Mouse (Mus musculus) stomach, embryonic 14.5 days (tissue): Measurements from ENCODE around the gene Smad3. TPM values are rescaled to one million over a fixed set of nuclear protein-coding genes. Genes with fewer than 3 reads are reported as not detected.
A peak's percentile ranks its signal among the peaks of the same experiment; 100 is the strongest.

Source experiments
- ATAC-seq: fragments of 200-750 bp; cut with Nextera tagmentation; 2 replicates; pipeline ENCODE4 v1.8.0; 2017; ENCODE audit warnings: low read depth, moderate TSS enrichment; ENCODE audit not compliant: insufficient number of reproducible peaks, insufficient read depth, low FRiP score
- H3K27ac ChIP-seq: fragments of 300-500 bp; sonication (generic); 2 replicates; pipeline ENCODE4 v1.5.1; 2014; ENCODE audit warnings: mild to moderate bottlenecking, low read length, moderate library complexity, mixed read lengths
- H3K27me3 ChIP-seq: fragments of 300-500 bp; sonication (generic); 2 replicates; pipeline ENCODE4 v1.6.1; 2014; ENCODE audit warnings: low read length, control low read depth, mixed read lengths; ENCODE audit not compliant: control insufficient read depth, insufficient read depth
- H3K36me3 ChIP-seq: fragments of 300-500 bp; sonication (generic); 2 replicates; pipeline ENCODE4 v1.6.1; 2014; ENCODE audit warnings: mild to moderate bottlenecking, control low read depth, low read length, moderate library complexity, mixed read lengths; ENCODE audit not compliant: control insufficient read depth, insufficient read depth
- H3K4me1 ChIP-seq: fragments of 300-500 bp; sonication (generic); 2 replicates; pipeline ENCODE4 v1.6.1; 2014; ENCODE audit warnings: low read length, control low read depth, mixed read lengths; ENCODE audit not compliant: control insufficient read depth, insufficient read depth
- H3K4me2 ChIP-seq: fragments of 300-500 bp; sonication (generic); replicated peaks from 2 replicates; pipeline ENCODE4 v1.6.1; 2014; ENCODE audit warnings: low read depth, low read length, control low read depth
- H3K4me3 ChIP-seq: fragments of 300-500 bp; sonication (generic); 2 replicates; pipeline ENCODE4 v1.5.1; 2014; ENCODE audit warnings: low read depth, low read length, control low read depth
- H3K9ac ChIP-seq: fragments of 300-500 bp; sonication (generic); replicated peaks from 2 replicates; pipeline ENCODE4 v1.6.1; 2014; ENCODE audit warnings: low read depth, mild to moderate bottlenecking, control low read depth, low read length, moderate library complexity, mixed read lengths
- H3K9me3 ChIP-seq: fragments of 300-500 bp; sonication (generic); 2 replicates; pipeline ENCODE4 v1.6.1; 2016; ENCODE audit warnings: low read depth, low read length, control low read depth; ENCODE audit not compliant: control insufficient read depth
- WGBS: fragments of 180-500 bp; shearing (Covaris S2); extraction: QIAGEN DNeasy Blood & Tissue Kit; methylation state at CpG from one replicate; pipeline ENCODE4 v1.1.7; 2014; 5-methylcytosine and 5-hydroxymethylcytosine counted together
- polyA plus RNA-seq: library from polyadenylated mRNA; unstranded; fragments of >200 nt; fragmentation: Nextera tagmentation; extraction: Ambion mirVana; gene quantifications from 2 replicates; pipeline ENCODE4 v1.2.1, GENCODE M21; 2014

The Smad3 gene
- polyA plus RNA-seq, 1 experiment from 2014 or later = 17.3 TPM

DNA sequence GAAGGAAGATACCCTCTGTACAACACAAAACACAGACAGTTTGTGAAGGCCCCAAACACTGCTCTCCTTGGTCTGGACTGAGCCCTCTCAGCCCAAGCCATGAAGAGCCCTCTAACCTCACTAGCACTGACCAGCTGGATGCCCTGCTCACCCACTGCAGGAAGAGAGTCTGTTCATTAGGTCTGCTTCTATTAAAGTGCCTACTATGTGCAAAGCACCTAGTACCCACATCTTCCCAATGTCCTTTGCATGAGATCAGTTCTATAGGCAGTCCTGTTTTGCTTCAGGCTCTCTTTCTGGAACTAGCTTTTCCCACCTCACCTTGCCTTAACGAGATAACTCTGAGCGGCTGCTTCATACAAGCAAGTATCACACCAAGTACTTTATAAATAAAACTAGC, 74.9 kb downstream of the Smad3 start:
- Histone ChIP-seq H3K27ac (no peak overlapping the region), H3K9me3 (no peaks in the 10 kb centered on the region), H3K9ac (no peak overlapping the region), H3K27me3 (no peaks in the 10 kb centered on the region), H3K36me3 (no peaks in the 10 kb centered on the region), H3K4me2 (no peak overlapping the region), H3K4me1 (peaks cover 14% of the 10 kb centered on the region; the same call in 1 of the 2 replicates), H3K4me3 (no peak overlapping the region)
- WGBS = 88% methylated on average over 2 of the region's 2 CpGs
- no peak for ATAC-seq

DNA sequence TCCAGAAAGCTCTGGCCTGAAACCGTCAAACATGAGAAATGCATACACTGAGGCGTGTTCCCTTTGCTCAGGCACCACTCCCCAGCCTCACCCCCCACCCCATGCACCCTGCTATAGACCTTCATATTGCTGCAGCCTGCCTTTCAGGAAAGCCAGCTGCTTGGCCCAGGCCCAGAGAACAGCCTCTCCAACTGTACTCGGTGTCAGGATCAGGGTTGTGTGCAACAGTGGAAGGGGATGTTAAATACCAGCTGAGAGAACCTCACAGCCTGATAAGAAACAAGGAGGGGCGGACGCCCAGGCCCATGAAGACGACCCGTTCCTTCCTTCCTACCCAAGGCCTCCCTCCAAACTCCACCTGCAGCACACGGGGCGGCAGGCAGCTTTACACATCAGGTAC, 75.5 kb downstream of the Smad3 start:
- no peak overlapping the region for H3K4me2 ChIP-seq
- no peaks in the 10 kb centered on the region for H3K36me3 ChIP-seq
- H3K27me3 ChIP-seq = no peaks in the 10 kb centered on the region
- H3K4me3 ChIP-seq = no peak overlapping the region
- ATAC-seq = no peak
- 0 out of 2 replicates have a peak overlapping the region, but pooled peaks have one; percentile 15 for H3K27ac ChIP-seq
- H3K4me1 ChIP-seq = peaks cover 13% of the 10 kb centered on the region; the same call in 1 of the 2 replicates
- H3K9ac ChIP-seq = no peak overlapping the region
- WGBS = 68% methylated on average over 9 of the region's 9 CpGs
- no peaks in the 10 kb centered on the region for H3K9me3 ChIP-seq

- 94% methylated on average over 1 of the region's 1 CpGs for WGBS
- H3K4me3 ChIP-seq = no peak overlapping the region
- no peaks in the 10 kb centered on the region for H3K27me3 ChIP-seq
- no peaks in the 10 kb centered on the region for H3K36me3 ChIP-seq
- no peak for ATAC-seq
- no peaks in the 10 kb centered on the region for H3K9me3 ChIP-seq
- H3K9ac ChIP-seq = no peak overlapping the region
- no peak overlapping the region for H3K27ac ChIP-seq
- no peak overlapping the region for H3K4me2 ChIP-seq
- peaks cover 15% of the 10 kb centered on the region; the same call in 1 of the 2 replicates for H3K4me1 ChIP-seq
Observed at GRCm38 (mm10) chr9:63678076-63678475, 79.7 kb downstream of the Smad3 start.

DNA sequence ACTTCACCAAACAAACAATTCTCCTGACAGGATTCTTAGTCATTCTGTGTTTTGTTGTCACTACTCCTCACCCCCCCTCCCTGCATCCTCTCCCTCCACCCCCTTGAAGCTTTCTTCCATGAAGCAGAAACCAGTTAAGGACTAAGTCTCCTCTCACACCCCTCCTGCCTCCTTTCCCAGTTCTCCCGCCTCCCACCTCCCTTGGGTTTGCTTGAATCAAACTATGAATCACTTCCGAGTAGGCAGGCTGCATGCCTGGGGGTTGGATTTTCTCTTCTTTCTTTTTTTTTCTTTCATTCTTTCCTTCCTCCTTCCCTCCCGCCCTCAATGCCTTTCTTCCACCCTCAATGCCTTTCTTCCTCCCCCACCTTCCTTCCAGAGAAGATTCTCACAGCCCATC, 80.2 kb downstream of the Smad3 start:
- Histone ChIP-seq H3K27ac (no peak overlapping the region), H3K4me2 (no peak overlapping the region), H3K4me1 (peaks cover 19% of the 10 kb centered on the region; the same call in 1 of the 2 replicates), H3K9ac (no peak overlapping the region), H3K36me3 (no peaks in the 10 kb centered on the region), H3K9me3 (no peaks in the 10 kb centered on the region), H3K4me3 (no peak overlapping the region), H3K27me3 (no peaks in the 10 kb centered on the region)
- no peak for ATAC-seq
- 42% methylated on average over 3 of the region's 3 CpGs for WGBS

- Histone ChIP-seq H3K9me3 (no peaks in the 10 kb centered on the region), H3K9ac (no peak overlapping the region), H3K36me3 (no peaks in the 10 kb centered on the region), H3K27me3 (no peaks in the 10 kb centered on the region), H3K4me3 (no peak overlapping the region), H3K4me1 (peaks cover 24% of the 10 kb centered on the region; the same call in 1 of the 2 replicates), H3K4me2 (no peak overlapping the region), H3K27ac (no peak overlapping the region)
- whole genome bisulfite sequencing = 74% methylated on average over 10 of the region's 10 CpGs
- no peak for ATAC-seq
Observed at GRCm38 (mm10) chr9:63674613-63675012, 83.2 kb downstream of the Smad3 start.

DNA sequence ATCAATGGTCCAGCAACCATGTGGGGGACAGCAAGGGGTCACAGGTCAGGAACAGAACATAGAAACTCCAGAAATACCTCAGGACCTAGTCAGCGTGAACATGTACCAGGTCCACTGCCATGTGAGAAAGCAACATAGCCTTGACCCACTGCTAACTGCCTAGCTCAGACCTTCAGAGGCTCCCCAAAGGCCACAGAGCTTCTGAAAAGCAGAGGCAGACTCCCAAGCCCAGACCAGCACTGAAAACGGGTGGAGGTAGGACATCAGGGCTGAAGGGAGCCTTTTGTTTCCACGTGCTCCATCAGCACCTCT, 84.3 kb downstream of the Smad3 start:
- no peak for ATAC-seq
- peaks cover 26% of the 10 kb centered on the region; the same call in 1 of the 2 replicates for H3K4me1 ChIP-seq
- H3K4me2 ChIP-seq = no peak overlapping the region
- 77% methylated on average over 3 of the region's 3 CpGs for WGBS
- no peaks in the 10 kb centered on the region for H3K9me3 ChIP-seq
- H3K4me3 ChIP-seq = no peak overlapping the region
- H3K9ac ChIP-seq = no peak overlapping the region
- no peaks in the 10 kb centered on the region for H3K27me3 ChIP-seq
- H3K36me3 ChIP-seq = no peaks in the 10 kb centered on the region
- H3K27ac ChIP-seq = peak overlapping the region; percentile 15; the same call in 1 of the 2 replicates

DNA sequence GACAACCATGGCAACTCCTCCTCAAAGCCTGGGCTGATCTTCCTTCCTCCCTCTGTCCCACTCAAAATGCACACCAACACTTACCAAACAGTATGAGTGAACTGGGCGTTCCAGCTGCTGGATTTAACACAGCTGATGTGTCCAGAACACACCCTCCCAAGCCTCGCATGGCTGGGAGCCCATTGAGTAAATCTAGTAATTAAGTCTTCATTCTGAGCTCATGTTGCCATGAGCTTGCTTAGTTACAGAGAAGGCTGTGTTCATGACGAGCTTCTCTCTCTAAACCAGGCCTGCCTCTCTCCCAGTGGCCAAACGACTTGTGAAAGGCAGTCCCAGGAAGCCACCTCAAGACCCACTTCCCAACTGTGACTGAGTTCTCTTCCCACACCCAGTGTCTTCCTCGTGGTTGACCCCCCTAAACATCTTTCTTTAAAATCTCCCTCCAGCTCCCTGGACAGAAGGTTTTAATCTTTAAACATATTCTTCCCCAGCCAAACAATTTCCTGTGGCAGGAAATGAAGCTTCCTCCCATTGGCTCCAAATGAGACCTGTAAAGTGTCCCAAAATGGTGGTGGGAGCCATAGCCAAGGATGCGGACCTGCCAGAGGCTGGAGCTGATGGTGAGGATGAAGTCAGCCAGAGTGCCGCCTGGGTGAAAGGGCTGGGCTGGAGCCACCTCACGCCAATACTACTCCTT, 84.8 kb downstream of the Smad3 start:
- Histone ChIP-seq H3K4me3 (no peak overlapping the region), H3K4me1 (peaks cover 21% of the 10 kb centered on the region; the same call in 1 of the 2 replicates), H3K4me2 (no peak overlapping the region), H3K27ac (peak overlapping the region; percentile 15; the same call in 1 of the 2 replicates), H3K36me3 (no peaks in the 10 kb centered on the region), H3K9me3 (no peaks in the 10 kb centered on the region), H3K9ac (no peak overlapping the region), H3K27me3 (no peaks in the 10 kb centered on the region)
- ATAC-seq = no peak
- 63% methylated on average over 8 of the region's 8 CpGs for WGBS

DNA sequence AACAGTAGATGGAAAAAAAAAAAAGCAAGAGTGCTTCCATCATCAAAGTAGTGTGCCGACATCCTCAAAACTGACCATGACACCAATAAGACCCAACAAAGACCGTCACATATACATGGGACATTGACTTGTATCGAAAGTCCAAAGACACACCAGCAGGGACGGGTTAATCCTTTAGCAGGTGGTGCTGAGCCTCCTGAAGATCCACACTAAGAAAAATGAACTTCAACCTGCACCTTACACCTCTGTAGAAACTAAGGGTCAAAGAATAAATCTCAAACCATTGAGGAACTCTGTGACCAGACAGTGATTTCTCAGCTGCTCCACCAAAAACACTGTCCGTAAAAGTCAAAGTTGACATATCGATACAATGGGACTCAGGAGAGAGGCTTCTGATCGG, 88.0 kb downstream of the Smad3 start:
- WGBS = 95% methylated on average over 7 of the region's 7 CpGs
- H3K27me3 ChIP-seq = no peaks in the 10 kb centered on the region
- peaks cover 34% of the 10 kb centered on the region; the same call in 1 of the 2 replicates for H3K4me1 ChIP-seq
- H3K27ac ChIP-seq = no peak overlapping the region
- H3K36me3 ChIP-seq = no peaks in the 10 kb centered on the region
- no peak for ATAC-seq
- H3K4me3 ChIP-seq = no peak overlapping the region
- no peak overlapping the region for H3K4me2 ChIP-seq
- H3K9ac ChIP-seq = no peak overlapping the region
- H3K9me3 ChIP-seq = no peaks in the 10 kb centered on the region

DNA sequence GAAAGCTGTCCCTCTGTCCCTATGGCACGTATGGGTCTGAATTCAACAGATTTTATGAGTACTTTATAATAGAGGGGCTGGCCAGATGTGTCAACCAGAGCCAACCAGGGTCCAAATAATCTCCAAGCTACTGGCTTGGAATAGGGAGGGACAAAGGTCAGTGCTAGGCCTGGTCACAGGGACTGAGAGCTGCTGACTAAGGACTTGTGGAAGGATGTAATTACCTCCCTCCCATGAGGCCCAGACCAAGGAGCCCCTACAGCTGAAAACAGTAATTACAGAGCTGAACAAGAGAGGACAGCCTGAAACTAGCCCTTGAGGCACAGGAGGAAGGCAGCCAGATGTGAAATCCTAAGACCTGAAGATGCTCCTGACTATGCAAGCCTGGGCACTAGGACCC, 89.2 kb downstream of the Smad3 start:
- Histone ChIP-seq H3K27me3 (no peaks in the 10 kb centered on the region), H3K4me3 (no peak overlapping the region), H3K36me3 (0 out of 2 replicates have a peak, but pooled peaks cover 3% of the 10 kb centered on the region), H3K9me3 (no peaks in the 10 kb centered on the region), H3K4me2 (no peak overlapping the region), H3K27ac (no peak overlapping the region), H3K4me1 (peaks cover 34% of the 10 kb centered on the region; the same call in 1 of the 2 replicates), H3K9ac (no peak overlapping the region)
- WGBS = 77% methylated on average over 1 of the region's 1 CpGs
- ATAC-seq = no peak
